Mouse (Mus musculus): ENCODE results near the gene Nup54.

The Nup54 gene

DNA sequence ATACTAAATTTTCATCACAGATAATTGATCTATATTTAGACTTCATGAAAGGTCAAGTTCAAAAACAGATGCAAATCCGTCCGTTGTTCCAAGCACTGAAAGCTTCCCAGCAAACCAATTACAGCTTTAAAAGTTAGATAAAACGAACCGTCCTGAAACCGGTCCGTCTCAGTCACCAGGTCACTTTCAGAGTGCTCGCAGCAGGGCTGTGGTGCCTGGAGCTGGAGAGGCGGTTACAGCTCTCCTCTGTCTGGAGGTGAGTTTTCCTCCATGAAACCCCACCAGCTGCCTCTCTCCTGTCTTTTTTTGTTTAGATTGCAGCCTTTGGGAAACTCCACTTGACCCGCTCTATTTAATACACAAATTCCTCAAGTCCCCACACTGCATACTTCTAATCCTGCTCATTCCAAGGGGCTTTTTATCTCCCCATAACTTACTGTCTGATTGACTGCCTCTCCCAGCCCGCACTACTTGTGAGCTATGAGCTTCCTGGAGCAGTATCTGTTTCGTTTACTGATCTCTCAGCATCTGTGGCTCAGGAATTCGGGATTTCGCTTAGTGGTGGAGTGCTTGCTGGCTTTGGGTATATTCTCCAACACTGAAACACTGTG, 58.1 kb downstream of the Nup54 start:
- no peak for DNase-seq (ENCODE audit: low read depth, low spot score)

DNA sequence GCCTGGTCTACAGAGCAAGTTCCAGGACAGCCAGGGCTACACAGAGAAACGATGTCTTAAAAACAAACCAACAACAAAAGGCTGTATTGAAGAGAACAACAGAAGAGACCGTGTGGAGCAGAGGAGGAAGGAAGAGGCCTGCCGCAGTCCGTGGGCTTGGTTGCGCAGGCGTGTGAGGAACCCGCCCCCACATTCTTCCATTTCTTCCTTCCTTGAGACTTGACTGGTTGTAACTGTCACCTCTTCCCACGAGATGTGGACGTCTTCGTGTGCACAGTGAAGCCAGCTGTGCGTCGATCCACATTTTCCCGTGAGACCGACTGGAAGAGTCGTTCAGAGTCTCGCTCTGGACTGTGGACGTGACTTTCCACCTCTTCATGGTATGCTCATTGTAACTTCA, 59.7 kb downstream of the Nup54 start:
- no peak for DNase-seq (ENCODE audit: low read depth, low spot score)

DNA sequence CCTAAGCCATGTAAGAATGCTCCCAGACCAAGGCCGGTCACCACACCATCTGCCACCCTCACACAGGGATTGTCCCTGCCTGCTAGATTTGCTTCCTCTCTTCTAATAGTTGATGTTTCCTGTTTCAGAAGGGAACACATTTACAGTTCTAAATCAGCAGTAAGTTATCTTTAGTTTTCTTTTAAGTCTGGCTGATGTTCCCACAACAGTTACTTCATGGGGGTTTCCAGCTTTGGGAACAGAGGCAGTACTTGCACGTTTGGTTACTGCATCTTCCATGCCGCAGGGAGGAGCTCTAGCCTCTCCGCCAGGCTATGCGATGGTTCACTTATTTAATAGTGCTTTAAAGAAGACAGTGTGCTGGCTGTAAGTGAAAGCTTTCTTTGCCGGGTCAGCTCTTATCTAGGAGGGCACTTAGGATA, 60.3 kb downstream of the Nup54 start:
- no peak for DNase-seq (ENCODE audit: low read depth, low spot score)

DNA sequence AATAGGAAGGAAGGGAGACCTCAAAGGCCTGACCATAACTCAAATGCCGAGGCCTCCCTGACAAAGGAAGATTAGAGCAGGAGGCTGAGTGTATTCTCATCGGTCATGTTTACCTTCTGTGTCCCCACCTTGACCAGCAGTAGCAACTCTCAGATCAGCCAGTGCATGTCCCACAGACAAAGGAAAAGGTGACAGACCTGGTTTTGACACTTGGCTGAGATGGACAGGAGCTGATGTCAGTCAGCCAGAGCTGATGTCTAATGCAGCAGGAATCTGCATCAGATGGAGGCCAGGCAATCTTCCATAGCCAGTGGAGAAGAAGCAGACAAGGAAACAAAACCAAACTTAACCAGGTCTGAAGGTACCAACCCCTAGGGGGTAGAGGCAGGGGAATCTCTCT, 62.4 kb downstream of the Nup54 start:
- no peak for DNase-seq (ENCODE audit: low read depth, low spot score)

DNA sequence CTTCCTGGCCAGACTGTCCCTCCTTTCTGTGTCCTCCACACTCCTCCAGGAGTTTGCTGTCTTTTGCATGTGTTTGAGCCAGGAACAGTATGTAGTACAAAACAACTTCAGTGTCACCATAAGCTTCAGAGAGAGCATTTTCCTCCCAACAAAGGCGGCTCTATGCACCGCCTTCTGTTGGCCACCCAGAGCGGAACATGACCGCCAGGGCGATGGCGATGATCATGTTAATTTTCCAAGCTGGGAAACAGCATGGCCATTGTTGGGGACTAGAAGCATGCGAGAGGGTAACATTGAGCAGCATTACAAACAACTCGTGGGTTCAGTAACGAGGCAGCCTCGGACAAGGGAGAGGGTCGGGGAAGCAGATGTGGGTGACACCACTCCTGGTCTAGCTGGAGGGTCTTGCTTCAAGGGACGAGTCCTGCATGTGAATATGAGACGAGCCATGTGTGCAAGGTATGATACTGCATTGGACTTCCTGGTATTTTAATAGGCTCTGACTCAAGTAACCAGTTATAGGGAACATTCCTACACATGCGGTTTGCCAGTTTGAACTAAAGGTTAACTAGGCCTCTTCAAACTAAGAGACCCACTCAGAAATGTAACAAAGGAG, 63.5 kb downstream of the Nup54 start:
- no peak for DNase-seq (ENCODE audit: low read depth, low spot score)

DNA sequence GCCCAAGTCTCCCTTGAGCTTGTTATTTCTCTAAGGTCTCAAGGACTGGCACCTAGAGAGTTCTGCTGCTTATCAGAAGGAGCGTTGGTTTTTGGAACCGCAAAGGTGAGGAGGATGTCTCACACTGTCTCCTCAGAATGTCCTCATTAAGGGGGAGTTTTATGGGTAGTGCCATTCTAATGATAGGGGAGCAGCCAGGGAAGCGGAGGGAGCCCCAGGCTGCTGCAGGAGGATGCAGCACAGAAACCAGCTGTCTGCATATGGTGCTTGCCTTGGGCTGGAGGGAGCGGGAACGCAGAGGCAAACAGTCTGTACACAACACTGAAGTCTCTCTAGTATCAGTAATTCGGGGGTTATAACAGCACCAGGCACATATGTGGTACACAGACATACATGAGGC, 64.1 kb downstream of the Nup54 start:
- DNase-seq (ENCODE audit: low read depth, low spot score), result no peak

DNA sequence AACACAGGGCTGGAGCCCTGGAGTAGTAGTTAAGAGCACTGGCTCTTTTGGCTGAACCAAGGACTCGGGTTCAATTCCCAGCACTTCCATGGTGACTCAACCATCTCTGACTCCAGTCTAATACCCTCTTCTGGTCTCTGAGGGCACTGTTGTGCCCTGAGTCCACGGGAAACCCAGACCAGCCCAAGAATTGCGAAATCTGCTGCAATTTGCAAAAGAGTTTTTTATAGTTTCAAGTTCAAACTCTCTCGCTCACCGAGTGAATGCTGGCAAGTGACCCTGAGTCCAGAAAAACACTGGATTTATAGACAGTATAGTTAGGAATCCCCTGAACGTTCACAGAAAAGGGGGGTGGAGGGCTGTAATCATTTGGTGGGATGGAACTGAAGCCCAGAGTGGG, 64.6 kb downstream of the Nup54 start:
- DNase-seq (ENCODE audit: low read depth, low spot score), result no peak

DNA sequence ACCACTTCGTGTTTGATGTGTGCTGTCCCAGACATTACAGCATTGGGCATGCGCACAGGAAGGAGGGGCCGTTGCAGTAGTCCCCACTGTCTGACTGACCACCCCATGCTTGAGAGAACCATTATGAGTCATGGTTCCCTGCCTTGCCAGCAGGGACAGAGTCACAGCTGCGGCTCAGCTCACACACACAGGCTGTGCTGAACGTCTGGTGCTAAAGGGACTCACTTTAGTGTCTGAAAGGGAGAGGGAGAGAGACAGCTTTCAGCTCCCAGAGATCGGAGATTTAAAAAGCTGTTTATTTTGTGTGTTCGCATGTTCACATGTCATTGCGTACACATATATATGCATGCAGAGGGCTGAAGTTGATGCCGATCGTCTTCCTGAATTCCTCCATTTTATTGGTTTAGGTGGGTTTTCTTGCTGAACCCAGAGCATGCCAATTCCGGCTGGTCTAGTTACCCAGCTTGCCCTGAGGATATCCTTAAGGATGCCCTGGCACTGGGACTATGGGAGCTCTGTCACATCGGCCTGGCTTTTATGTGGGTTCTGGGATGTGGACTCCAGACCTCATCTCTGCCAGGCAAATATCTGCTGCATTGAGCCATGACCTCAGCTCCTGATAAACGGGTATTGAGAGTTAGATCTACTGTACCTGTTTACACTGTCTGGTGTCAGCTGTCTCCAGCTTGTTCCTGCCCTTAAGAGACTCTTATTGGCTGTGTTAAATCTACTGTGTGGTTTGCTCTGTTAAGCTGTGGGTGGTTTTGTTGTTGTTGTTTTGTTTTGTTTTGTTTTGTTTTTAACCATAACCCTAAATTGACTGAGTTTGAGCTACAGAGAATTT, 65.6 kb downstream of the Nup54 start:
- DNase-seq (ENCODE audit: low read depth, low spot score), result no peak

DNA sequence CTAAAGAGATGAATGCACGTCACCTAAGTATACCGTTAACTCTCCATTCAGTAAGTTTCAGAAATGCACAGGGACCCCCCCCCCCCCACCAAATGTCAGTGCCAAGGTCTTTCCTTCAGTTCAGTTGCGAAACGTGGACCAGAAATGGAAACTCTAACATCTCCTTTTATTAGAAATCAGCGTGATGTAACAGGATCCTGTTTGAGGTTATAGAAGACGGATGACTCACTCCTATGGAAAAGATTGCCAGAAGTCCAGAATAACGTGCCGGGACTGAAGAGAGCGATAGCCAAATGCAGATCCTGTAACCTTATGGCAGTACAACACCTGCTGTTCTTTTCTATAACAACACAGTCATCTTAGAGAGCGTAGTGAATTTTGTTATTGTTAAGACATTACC, 66.6 kb downstream of the Nup54 start:
- DNase-seq (ENCODE audit: low read depth, low spot score), result no peak

DNA sequence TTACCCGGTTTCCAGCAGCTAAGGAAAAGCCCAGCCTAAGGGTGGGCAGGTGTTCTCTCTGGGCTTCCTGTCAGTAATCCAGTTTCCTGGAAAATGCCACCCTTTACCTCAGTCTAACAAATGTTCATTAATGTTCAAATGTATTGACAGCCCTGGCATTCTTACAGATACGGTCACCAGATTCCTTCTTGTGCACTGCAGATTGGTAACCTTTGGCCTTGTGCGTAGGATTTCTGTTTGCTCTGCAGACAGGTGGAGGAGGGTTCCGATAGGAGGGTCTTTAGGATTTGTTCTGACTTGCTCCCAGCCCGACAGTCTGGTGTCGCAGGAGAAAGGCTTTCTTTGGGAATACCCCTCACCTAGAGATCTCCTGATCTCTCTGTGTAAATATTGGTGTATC, 68.5 kb downstream of the Nup54 start:
- DNase-seq (ENCODE audit: low read depth, low spot score), result no peak

Measured in c-Kit-negative CD71-positive TER-119-positive erythroid progenitor cells, embryonic 14.5 days (primary cell).